Mouse (Mus musculus): ENCODE data around the gene Dnah7a. TPM values are rescaled to one million over a fixed set of nuclear protein-coding genes. Genes with fewer than 3 reads are reported as not detected.
A peak's percentile ranks its signal among the peaks of the same experiment; 100 is the strongest.
"Not testable (repeated sequence)": the region's sequence is repeated elsewhere in the genome, so short reads cannot be mapped to it uniquely, and the experiment has no call there.

The Dnah7a gene
- polyA plus RNA-seq, 1 experiment from 2014 or later, result 2.8 TPM

- ATAC-seq (ENCODE audit: insufficient number of reproducible peaks, low FRiP score, low TSS enrichment, low read depth) (no peak), DNase-seq (ENCODE audit: low spot score) (no peak)
- WGBS, result 75% methylated on average over 6 of the region's 6 CpGs
- Histone ChIP-seq H3K9me3 (ENCODE audit: control insufficient read depth, low read length) (no peaks in the 10 kb centered on the region; the same call in 1 of the 2 replicates), H3K27me3 (ENCODE audit: control insufficient read depth, insufficient read depth, low read length) (no peaks in the 10 kb centered on the region), H3K4me3 (ENCODE audit: low read depth, low read length) (no peak overlapping the region), H3K4me2 (ENCODE audit: low read depth, severe bottlenecking) (no peak overlapping the region), H3K9ac (ENCODE audit: low read length) (no peak overlapping the region), H3K36me3 (ENCODE audit: control insufficient read depth, insufficient read depth, low read length) (no peaks in the 10 kb centered on the region), H3K4me1 (ENCODE audit: control insufficient read depth, insufficient read depth, low read length) (no peaks in the 10 kb centered on the region), H3K27ac (replicated peaks; ENCODE audit: low read depth, low read length) (no peak overlapping the region)
These were observed 322.4 kb downstream of the Dnah7a start for GRCm38 (mm10) chr1:53384085-53384688.

DNA sequence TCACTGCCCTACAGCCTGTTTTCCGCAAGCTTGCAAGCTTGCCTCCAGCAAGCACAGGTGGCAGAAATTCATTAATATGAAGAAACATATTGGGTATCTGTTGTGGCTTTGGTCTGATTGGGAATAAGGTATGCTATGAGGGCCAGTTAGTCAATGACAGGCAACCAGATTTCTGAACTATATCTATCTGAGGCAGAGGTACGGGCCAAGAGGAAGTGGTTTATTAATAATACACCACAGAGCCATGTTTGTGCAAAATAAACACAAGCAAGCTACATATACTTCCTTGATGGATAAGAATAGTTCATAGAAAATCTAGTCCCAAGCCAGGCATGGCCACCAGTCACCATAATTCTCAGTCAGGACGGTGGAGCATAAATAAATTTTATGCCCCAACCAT, 328.9 kb downstream of the Dnah7a start:
- no peak overlapping the region for H3K4me3 ChIP-seq (ENCODE audit: low read depth, low read length)
- no peak overlapping the region for H3K9ac ChIP-seq (ENCODE audit: low read length)
- H3K9me3 ChIP-seq (ENCODE audit: control insufficient read depth, low read length), result no peaks in the 10 kb centered on the region
- ATAC-seq (ENCODE audit: insufficient number of reproducible peaks, low FRiP score, low TSS enrichment, low read depth) (no peak), DNase-seq (ENCODE audit: low spot score) (no peak)
- 78% methylated on average over 3 of the region's 3 CpGs for WGBS
- H3K27me3 ChIP-seq (ENCODE audit: control insufficient read depth, insufficient read depth, low read length), result no peaks in the 10 kb centered on the region
- H3K27ac ChIP-seq (replicated peaks; ENCODE audit: low read depth, low read length), result no peak overlapping the region
- H3K36me3 ChIP-seq (ENCODE audit: control insufficient read depth, insufficient read depth, low read length), result no peaks in the 10 kb centered on the region
- H3K4me2 ChIP-seq (ENCODE audit: low read depth, severe bottlenecking), result no peak overlapping the region
- H3K4me1 ChIP-seq (ENCODE audit: control insufficient read depth, insufficient read depth, low read length), result no peaks in the 10 kb centered on the region

- 91% methylated on average over 2 of the region's 2 CpGs for WGBS
- H3K4me1 ChIP-seq (ENCODE audit: control insufficient read depth, insufficient read depth, low read length); H3K9ac ChIP-seq (ENCODE audit: low read length); H3K27me3 ChIP-seq (ENCODE audit: control insufficient read depth, insufficient read depth, low read length); ATAC-seq (ENCODE audit: insufficient number of reproducible peaks, low FRiP score, low TSS enrichment, low read depth); H3K27ac ChIP-seq (replicated peaks; ENCODE audit: low read depth, low read length); H3K4me2 ChIP-seq (ENCODE audit: low read depth, severe bottlenecking); DNase-seq (ENCODE audit: low spot score); H3K4me3 ChIP-seq (ENCODE audit: low read depth, low read length); H3K9me3 ChIP-seq (ENCODE audit: control insufficient read depth, low read length); H3K36me3 ChIP-seq (ENCODE audit: control insufficient read depth, insufficient read depth, low read length): not testable (repeated sequence)
These were observed 330.6 kb downstream of the Dnah7a start for GRCm38 (mm10) chr1:53375965-53376364.

GRCm38 (mm10) chr1:53358988-53359387, 347.6 kb downstream of the Dnah7a start:
- Histone ChIP-seq H3K9ac (ENCODE audit: low read length) (no peak overlapping the region), H3K27me3 (ENCODE audit: control insufficient read depth, insufficient read depth, low read length) (no peaks in the 10 kb centered on the region), H3K27ac (replicated peaks; ENCODE audit: low read depth, low read length) (no peak overlapping the region), H3K4me1 (ENCODE audit: control insufficient read depth, insufficient read depth, low read length) (no peaks in the 10 kb centered on the region), H3K4me2 (ENCODE audit: low read depth, severe bottlenecking) (no peak overlapping the region), H3K36me3 (ENCODE audit: control insufficient read depth, insufficient read depth, low read length) (no peaks in the 10 kb centered on the region), H3K9me3 (ENCODE audit: control insufficient read depth, low read length) (no peaks in the 10 kb centered on the region), H3K4me3 (ENCODE audit: low read depth, low read length) (no peak overlapping the region)
- ATAC-seq (ENCODE audit: insufficient number of reproducible peaks, low FRiP score, low TSS enrichment, low read depth) (no peak), DNase-seq (ENCODE audit: low spot score) (no peak)

DNA sequence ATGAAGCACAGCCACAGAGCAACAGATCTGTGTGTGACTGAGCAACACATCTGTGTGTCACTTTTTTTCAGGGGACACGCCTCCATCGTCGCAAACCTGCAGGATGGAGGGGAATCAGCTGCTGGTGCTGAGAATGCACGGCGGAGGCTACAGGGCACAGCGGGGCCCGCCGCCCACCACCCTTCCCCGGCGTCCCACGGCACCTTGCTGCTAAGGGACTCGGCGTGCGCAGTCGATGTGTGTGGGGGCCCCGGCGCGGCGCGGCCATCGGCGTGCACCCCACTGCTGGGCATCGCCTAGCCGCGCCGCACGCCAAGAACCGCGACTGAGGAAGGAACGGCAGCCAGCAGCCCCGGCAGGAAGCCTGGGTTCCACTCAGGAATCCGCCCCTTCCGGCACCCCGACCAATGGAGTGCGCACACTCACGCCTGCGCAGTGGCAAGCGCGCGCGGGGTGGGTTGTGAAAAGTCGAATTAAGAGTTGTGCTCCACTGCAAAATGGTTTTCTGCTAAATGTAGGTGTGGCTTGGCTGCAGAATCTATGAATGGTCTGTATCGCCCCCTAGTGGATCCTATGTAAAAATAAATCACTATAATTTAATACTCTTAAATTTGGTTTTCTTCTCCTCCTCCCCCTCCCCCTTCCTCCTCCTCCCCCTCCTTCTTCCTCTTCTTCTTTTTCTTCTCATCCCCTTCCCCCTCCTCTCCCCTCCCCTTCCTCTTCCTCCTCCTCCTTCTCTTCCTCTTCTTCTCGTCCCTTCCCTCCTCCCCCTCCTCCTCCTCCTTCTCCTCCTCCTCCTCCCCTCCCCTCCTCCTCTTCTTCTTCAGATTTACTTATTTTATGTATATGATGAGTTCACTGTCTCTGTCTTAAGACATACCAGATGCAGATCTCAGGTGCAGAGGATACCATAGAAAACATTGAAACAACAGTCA, 354.0 kb downstream of the Dnah7a start, which contains the start of the genes Asdurf, Gm28551 and Asnsd1:
TSS of gene Asdurf (minus strand) at position 293 of the 935 bp plus-strand sequence.
TSS of gene Gm28551 (minus strand) at position 341 of the 935 bp plus-strand sequence.
TSS of gene Asnsd1 (minus strand) at position 426 of the 935 bp plus-strand sequence.
- no peaks in the 10 kb centered on the region for H3K9me3 ChIP-seq (ENCODE audit: control insufficient read depth, low read length)
- no peaks in the 10 kb centered on the region for H3K27me3 ChIP-seq (ENCODE audit: control insufficient read depth, insufficient read depth, low read length)
- peak; percentile 99 for ATAC-seq (ENCODE audit: insufficient number of reproducible peaks, low FRiP score, low TSS enrichment, low read depth)
- H3K36me3 ChIP-seq (ENCODE audit: control insufficient read depth, insufficient read depth, low read length), result peaks cover 8% of the 10 kb centered on the region; the same call in 1 of the 2 replicates
- H3K27ac ChIP-seq (replicated peaks; ENCODE audit: low read depth, low read length), result 0 out of 2 replicates have a peak within 1 kb of the TSS, but pooled peaks have one; percentile 39
- under 1% methylated on average over 40 of the region's 44 CpGs for WGBS
- DNase-seq (ENCODE audit: low spot score), result peak; percentile 96
- H3K4me1 ChIP-seq (ENCODE audit: control insufficient read depth, insufficient read depth, low read length), result 0 out of 2 replicates have a peak, but pooled peaks cover 2% of the 10 kb centered on the region
- peak within 1 kb of the TSS; percentile 91 for H3K9ac ChIP-seq (ENCODE audit: low read length)
- peak within 1 kb of the TSS; percentile 37 for H3K4me2 ChIP-seq (ENCODE audit: low read depth, severe bottlenecking)
- peak within 1 kb of the TSS; percentile 85 for H3K4me3 ChIP-seq (ENCODE audit: low read depth, low read length)

Small RNA genes within 50 kb of the gene (microRNA-seq; reads per million reads assigned to microRNA genes)
- gene Gm25240, result not detected

Other genes starting within 250 kb of the Dnah7a start
- gene Stk17b, start 78.4 kb upstream of the Dnah7a start, polyA plus RNA-seq (2014; fragmentation: Nextera tagmentation; extraction: Ambion mirVana), result 9.7 and 10.0 TPM in 2 replicates

Measured in limb, embryonic 11.5 days (tissue).